Mouse (Mus musculus): ENCODE results near the gene Fgf18. TPM values are rescaled to one million over a fixed set of nuclear protein-coding genes. Genes with fewer than 3 reads are reported as not detected.

The Fgf18 gene
- total RNA-seq, 2 experiments from 2014 or later = 4.1 TPM

GRCm38 (mm10) chr11:33162211-33162997 is 15.2 kb upstream of the Fgf18 start:
- Histone ChIP-seq H3K27ac (peak overlapping the region; percentile 93), H3K4me3 (peak overlapping the region; percentile 85)

GRCm38 (mm10) chr11:33159741-33160140 is 12.5 kb upstream of the Fgf18 start:
- Histone ChIP-seq H3K4me3 (no peak overlapping the region), H3K27ac (no peak overlapping the region)
- no peak for TF ChIP-seq CTCF (conservative IDR thresholded peaks at IDR 0.05)
- DNase-seq (ENCODE audit: low spot score in 2 of 2) = no peak

More at GRCm38 (mm10) chr11:33162211-33162997, 15.2 kb upstream of the Fgf18 start:
- peak; percentile 38 to 52 for DNase-seq (ENCODE audit: low spot score in 2 of 2)
- TF ChIP-seq CTCF (conservative IDR thresholded peaks at IDR 0.05) = no peak

GRCm38 (mm10) chr11:33157453-33158196 is 10.4 kb upstream of the Fgf18 start:
- Histone ChIP-seq H3K27ac (no peak overlapping the region), H3K4me3 (no peak overlapping the region)
- TF ChIP-seq CTCF (conservative IDR thresholded peaks at IDR 0.05) = no peak
- no peak for DNase-seq (ENCODE audit: low spot score in 2 of 2)

GRCm38 (mm10) chr11:33156436-33157015 is 9.3 kb upstream of the Fgf18 start:
- no peak for TF ChIP-seq CTCF (conservative IDR thresholded peaks at IDR 0.05)
- Histone ChIP-seq H3K27ac (no peak overlapping the region), H3K4me3 (no peak overlapping the region)
- no peak for DNase-seq (ENCODE audit: low spot score in 2 of 2)

GRCm38 (mm10) chr11:33154459-33154858 is 7.3 kb upstream of the Fgf18 start:
- Histone ChIP-seq H3K4me3 (no peak overlapping the region), H3K27ac (no peak overlapping the region)
- TF ChIP-seq CTCF (conservative IDR thresholded peaks at IDR 0.05) = no peak
- DNase-seq (ENCODE audit: low spot score in 2 of 2) = no peak

GRCm38 (mm10) chr11:33152997-33153396 is 5.8 kb upstream of the Fgf18 start:
- Histone ChIP-seq H3K27ac (no peak overlapping the region), H3K4me3 (no peak overlapping the region)
- no peak for DNase-seq (ENCODE audit: low spot score in 2 of 2)
- TF ChIP-seq CTCF (conservative IDR thresholded peaks at IDR 0.05) = no peak

- no peak overlapping the region for H3K27ac ChIP-seq
- no peak for DNase-seq (ENCODE audit: low spot score in 2 of 2)
- no peak for TF ChIP-seq CTCF (conservative IDR thresholded peaks at IDR 0.05)
- no peak overlapping the region for H3K4me3 ChIP-seq
Observed at GRCm38 (mm10) chr11:33151780-33152145, 4.6 kb upstream of the Fgf18 start.

- no peak overlapping the region for H3K4me3 ChIP-seq
Observed at GRCm38 (mm10) chr11:33151128-33151779, 4.1 kb upstream of the Fgf18 start.

GRCm38 (mm10) chr11:33150364-33150763 is 3.2 kb upstream of the Fgf18 start:
- Histone ChIP-seq H3K4me3 (no peak overlapping the region), H3K27ac (no peak overlapping the region)
- DNase-seq (ENCODE audit: low spot score in 2 of 2) = no peak
- no peak for TF ChIP-seq CTCF (conservative IDR thresholded peaks at IDR 0.05)

More at GRCm38 (mm10) chr11:33151128-33151779, 4.1 kb upstream of the Fgf18 start:
- no peak overlapping the region for H3K27ac ChIP-seq
- no peak for TF ChIP-seq CTCF (conservative IDR thresholded peaks at IDR 0.05)
- DNase-seq (ENCODE audit: low spot score in 2 of 2) = no peak

GRCm38 (mm10) chr11:33149453-33149852 is 2.3 kb upstream of the Fgf18 start:
- no peak for TF ChIP-seq CTCF (conservative IDR thresholded peaks at IDR 0.05)

GRCm38 (mm10) chr11:33149088-33149436 is 1.9 kb upstream of the Fgf18 start:
- DNase-seq (ENCODE audit: low spot score in 2 of 2) = no peak
- H3K27ac ChIP-seq = no peak overlapping the region
- H3K4me3 ChIP-seq = no peak overlapping the region
- TF ChIP-seq CTCF (conservative IDR thresholded peaks at IDR 0.05) = no peak

More at GRCm38 (mm10) chr11:33149453-33149852, 2.3 kb upstream of the Fgf18 start:
- Histone ChIP-seq H3K4me3 (no peak overlapping the region), H3K27ac (no peak overlapping the region)
- DNase-seq (ENCODE audit: low spot score in 2 of 2) = no peak

- peak; percentile 62 to 66 for DNase-seq (ENCODE audit: low spot score in 2 of 2)
- H3K27ac ChIP-seq = no peak overlapping the region
- peak; percentile 86 for TF ChIP-seq CTCF (conservative IDR thresholded peaks at IDR 0.05)
- H3K4me3 ChIP-seq = peak overlapping the region; percentile 59
Observed at GRCm38 (mm10) chr11:33148338-33149087, 1.3 kb upstream of the Fgf18 start.

Data from layer of hippocampus, adult 2 months (tissue).